Mouse (Mus musculus) lung, postnatal 14 days (tissue): ENCODE data around the gene Cdx2.
A peak's percentile ranks its signal among the peaks of the same experiment; 100 is the strongest.

Source experiments
- DNase-seq: peaks from one replicate; pipeline ENCODE4 v3.0.0; 2021

The Cdx2 gene

GRCm38 (mm10) chr5:147306638-147307397, at the start of gene Cdx2:
Gene Cdx2 (minus strand): TSS chr5:147307270.
- no peak for DNase-seq

DNA sequence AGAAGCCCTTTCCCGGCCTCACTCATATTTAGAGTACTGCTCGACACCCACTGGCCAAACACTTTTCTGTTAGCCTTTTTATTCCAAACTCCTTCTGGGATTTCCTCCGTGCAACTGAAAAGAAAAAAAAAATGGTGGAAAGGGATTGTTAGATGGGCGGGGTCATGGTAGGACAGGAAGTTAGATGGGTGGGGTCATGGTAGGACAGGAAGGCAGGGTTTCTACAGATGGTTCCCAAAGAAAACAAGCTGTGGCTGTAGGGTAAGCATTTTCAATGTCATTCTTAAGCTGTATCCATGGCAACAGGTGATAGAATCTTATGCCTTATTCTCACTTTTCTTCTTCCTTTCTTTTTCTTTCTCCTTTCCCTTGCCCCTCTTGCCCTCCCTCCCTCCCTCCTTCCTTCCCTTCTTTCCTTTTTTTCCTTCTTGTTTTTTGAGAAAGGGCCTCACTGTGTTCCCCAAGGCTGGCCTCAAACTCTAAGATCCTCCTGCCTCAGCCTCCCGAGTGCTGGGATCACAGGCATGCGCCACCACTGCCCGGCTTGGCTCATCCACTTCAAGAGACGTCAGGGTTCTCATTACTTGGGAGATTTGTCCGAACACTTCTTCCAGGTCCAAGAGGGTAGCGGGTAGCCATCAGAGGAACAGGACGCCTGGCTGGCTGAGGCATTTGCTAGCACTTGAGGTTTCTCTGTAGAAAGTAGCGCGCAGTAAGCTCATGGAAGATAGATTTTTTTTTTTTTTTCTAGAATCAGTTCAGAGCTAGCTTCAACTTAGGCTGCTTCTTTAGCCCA, 49.4 kb upstream of the Cdx2 start:
- DNase-seq: no peak

GRCm38 (mm10) chr5:147355788-147356187, 48.7 kb upstream of the Cdx2 start:
- no peak for DNase-seq

- DNase-seq: no peak
Observed at GRCm38 (mm10) chr5:147354985-147355384, 47.9 kb upstream of the Cdx2 start.

DNA sequence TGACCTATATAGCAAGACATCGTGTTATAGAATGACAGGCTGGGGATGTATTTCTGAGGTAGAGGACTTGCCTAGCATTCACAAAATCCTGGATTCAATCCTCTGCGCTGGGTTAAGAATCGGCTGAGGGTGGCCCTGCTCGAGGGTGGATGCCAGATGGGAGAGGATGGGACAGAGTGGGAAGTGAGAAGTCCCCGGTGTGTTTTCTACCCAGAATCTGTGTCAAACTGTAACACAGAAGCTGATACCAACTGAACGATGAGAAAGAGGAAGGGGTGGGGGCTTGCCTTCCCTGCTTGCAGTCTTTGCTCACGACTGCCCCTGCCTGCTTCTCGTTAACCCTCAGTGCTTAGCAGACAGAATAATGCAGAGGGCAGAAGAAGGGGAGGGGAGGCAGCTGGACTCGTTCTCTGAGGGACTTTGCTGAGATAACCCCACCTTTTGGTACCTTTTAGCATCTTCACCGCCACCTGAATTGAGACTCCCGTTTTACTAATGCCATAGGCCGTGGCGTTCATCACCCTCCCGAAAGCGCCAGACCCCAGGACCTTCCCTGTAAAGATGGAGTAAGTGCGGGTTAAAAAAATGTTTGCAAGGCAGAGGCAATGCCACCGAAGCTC, 47.2 kb upstream of the Cdx2 start:
- DNase-seq: no peak

- no peak for DNase-seq
Observed at GRCm38 (mm10) chr5:147351931-147352330, 44.9 kb upstream of the Cdx2 start.

GRCm38 (mm10) chr5:147345981-147346380, 38.9 kb upstream of the Cdx2 start:
- no peak for DNase-seq

DNA sequence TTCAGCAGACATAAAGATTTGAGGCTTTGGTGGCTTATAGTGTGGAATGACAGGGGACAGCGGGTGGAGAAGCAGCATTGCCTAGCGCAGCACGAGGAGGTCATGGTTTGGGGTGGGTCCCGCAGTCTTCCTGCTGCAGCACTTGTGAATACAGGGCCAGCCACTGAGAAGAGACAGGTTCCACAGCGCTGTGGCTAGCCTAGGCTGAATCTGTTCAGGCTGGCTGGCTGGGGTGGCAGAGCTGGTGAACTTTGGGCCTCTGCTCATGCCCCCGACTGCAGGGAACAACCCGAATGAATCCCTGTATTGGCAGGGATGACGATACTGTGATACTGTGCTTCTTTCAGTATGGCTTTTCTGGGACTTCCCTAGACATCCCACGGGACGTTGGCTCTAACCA, 36.8 kb upstream of the Cdx2 start:
- DNase-seq: no peak

GRCm38 (mm10) chr5:147342901-147343300, 35.8 kb upstream of the Cdx2 start:
- DNase-seq: no peak

GRCm38 (mm10) chr5:147340741-147341414, 33.8 kb upstream of the Cdx2 start:
- DNase-seq: no peak

GRCm38 (mm10) chr5:147339560-147339959, 32.5 kb upstream of the Cdx2 start:
- DNase-seq: no peak

DNA sequence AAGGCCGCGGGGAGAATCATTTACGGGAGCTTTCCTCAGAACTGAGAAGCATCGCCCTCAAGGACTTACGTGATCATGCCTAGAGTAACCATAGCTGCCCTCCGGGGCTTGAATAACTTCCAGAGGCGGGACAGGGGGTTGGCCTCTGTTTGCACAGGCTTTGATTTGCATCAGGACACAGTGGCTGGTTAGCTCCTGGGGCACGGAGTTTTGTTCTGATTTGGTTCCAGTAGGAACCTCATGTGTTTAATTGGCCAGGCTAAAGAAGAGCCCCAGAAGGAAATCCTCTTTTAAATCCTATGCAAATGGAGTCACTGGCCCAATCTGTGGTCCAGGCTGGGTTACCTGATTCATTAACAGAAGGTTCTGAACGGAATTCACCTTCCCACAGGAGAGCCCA, 31.9 kb upstream of the Cdx2 start:
- DNase-seq: no peak

DNA sequence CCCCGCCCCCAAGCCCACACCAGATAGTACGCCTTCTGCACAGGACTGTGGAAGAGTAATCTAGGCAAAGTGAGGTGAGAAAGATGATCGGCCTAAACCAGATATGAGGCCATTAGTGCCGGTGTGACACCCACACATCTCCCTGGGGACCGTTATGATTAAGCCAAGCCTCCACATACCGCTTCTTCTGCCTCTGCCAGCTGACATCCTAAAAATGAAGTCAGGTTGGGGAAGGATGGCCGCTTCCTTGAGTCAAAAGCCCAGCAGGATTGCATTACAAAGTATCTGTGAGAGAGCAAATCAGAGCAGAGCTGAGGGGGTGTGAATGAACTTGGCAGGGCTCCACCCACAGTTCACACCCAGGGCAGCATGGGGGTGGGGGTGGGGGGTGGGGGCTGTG, 25.6 kb upstream of the Cdx2 start:
- no peak for DNase-seq

DNA sequence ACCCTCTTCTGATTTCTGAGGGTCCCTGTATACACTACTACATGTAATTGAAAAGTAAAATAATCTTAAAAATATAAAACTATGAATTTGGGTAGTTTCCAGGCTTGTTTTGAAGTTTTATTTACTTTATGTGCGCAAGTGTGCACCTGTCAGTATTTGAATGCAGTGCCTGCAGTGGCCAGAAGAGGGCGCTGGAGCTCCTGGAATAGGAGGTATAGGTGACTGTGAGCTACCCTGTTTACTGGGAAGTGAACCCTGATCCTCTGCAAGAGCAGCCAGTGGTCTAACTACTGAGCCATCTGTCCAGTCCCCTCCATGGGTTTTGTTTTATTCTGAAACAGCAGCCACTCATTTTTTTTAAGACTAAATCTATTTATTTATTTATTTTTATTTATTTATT, 24.5 kb upstream of the Cdx2 start:
- DNase-seq: peak; percentile 48

DNA sequence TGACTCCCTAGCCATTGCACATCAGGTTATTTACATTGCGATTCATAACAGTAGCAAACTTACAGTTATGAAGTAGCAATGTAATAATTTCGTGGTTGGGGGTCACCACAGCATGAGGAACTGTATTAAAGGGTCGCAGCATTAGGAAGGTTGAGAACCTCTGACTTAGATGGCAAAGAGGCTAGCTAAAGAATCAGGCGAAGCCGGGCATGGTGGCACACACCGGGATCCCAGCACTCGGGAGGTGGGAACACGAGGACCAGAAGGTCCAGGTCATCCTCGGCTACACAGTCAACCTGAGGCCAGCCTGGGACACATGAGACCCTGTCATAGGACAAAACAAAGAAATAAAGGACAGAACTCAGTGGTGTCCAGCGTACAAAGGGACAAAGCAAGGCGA, 22.9 kb upstream of the Cdx2 start:
- DNase-seq: no peak

DNA sequence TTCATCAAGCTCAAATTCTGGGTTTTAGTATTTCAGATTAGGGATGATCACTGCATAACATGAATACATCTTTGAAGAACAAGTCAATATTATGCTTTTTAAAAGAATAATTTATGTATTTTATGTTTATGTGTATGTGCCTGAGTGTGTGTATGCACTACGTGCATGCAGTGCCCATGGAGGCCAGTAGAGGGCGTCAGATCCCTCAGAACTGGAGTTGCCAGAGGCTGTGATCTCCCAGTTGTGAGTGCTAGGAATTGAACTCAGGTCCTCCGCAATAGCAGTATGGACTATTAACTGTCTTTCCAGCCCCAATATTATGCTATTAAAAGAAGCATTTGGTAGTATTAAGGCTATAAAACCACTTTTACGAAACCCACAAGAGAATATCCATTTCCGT, 20.6 kb upstream of the Cdx2 start:
- no peak for DNase-seq

DNA sequence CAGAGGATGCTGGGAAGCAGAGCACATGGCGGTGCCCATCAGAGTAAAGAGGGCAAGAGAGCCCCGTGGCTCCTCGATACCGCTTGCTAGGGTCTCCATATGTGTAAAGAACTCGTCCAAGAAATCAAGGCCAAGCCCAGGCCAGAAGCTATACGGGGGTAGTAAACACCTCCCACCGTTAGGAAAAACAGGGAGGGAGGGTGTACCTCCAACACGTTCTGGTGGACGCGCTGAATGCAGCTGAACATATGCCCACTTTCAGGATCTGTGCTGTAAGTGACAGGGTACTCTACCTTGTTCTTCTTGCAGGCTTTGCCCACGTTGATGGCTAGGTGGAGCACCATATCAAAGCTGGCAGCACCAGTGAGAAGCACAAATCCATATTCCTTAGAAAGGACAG, 18.9 kb upstream of the Cdx2 start:
- DNase-seq: no peak

- peak; percentile 82 for DNase-seq
Observed at GRCm38 (mm10) chr5:147323237-147323917, 16.3 kb upstream of the Cdx2 start.

GRCm38 (mm10) chr5:147322183-147322582, 15.1 kb upstream of the Cdx2 start, which contains the start of gene Urad:
Gene Urad (minus strand): TSS chr5:147322440.
- DNase-seq: no peak

DNA sequence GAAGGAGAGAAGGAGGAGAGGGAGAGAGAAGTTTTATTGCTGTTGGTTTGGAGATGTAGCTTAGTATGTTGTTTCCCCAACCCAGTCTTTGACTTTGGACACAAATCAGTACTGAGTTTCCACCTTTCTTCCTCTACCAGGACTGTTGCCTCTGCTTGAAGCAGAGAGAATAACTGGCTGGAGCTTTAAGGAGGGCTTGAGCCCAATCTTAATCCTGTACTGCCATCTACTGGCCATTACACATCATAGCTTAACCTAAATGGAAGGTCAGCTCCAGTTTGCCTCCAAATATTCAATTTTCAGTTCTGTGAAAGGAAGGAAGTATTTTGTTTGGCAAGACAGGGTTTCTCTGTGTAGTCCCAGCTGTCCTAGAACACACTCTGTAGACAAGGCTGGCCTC, 12.6 kb upstream of the Cdx2 start:
- peak; percentile 29 for DNase-seq

GRCm38 (mm10) chr5:147317991-147318390, 10.9 kb upstream of the Cdx2 start:
- peak; percentile 14 for DNase-seq

GRCm38 (mm10) chr5:147317321-147317720, 10.3 kb upstream of the Cdx2 start:
- no peak for DNase-seq
